Mouse (Mus musculus) forebrain, embryonic 15.5 days (tissue): ENCODE data around the gene Rnf214. TPM values are rescaled to one million over a fixed set of nuclear protein-coding genes. Genes with fewer than 3 reads are reported as not detected.

ENCODE experiments used
- ATAC-seq: fragments of 200-750 bp; cut with Nextera tagmentation; replicated peaks from 2 replicates; pipeline ENCODE4 v1.8.0; 2017; ENCODE audit warnings: mild to moderate bottlenecking, moderate TSS enrichment, moderate library complexity
- H3K27ac ChIP-seq: fragments of 300-500 bp; sonication (generic); replicated peaks from 2 replicates; pipeline ENCODE4 v1.5.1; 2015; ENCODE audit warnings: mild to moderate bottlenecking, inconsistent platforms
- H3K27me3 ChIP-seq: fragments of 300-500 bp; sonication (generic); 2 replicates; pipeline ENCODE4 v1.6.1; 2015; ENCODE audit warnings: inconsistent platforms
- H3K36me3 ChIP-seq: fragments of 300-500 bp; sonication (generic); 2 replicates; pipeline ENCODE4 v1.6.1; 2015; ENCODE audit warnings: mild to moderate bottlenecking, inconsistent platforms
- H3K4me1 ChIP-seq: fragments of 300-500 bp; sonication (generic); 2 replicates; pipeline ENCODE4 v1.6.1; 2015; ENCODE audit warnings: inconsistent platforms
- H3K4me2 ChIP-seq: fragments of 300-500 bp; sonication (generic); replicated peaks from 2 replicates; pipeline ENCODE4 v1.6.1; 2015; ENCODE audit warnings: mild to moderate bottlenecking, inconsistent platforms
- H3K4me3 ChIP-seq: fragments of 300-500 bp; sonication (generic); 2 replicates; pipeline ENCODE4 v1.5.1; 2015; ENCODE audit warnings: mild to moderate bottlenecking, inconsistent platforms
- H3K9ac ChIP-seq: fragments of 300-500 bp; sonication (generic); replicated peaks from 2 replicates; pipeline ENCODE4 v1.6.1; 2015; ENCODE audit warnings: mild to moderate bottlenecking, inconsistent platforms
- H3K9me3 ChIP-seq: fragments of 300-500 bp; sonication (generic); 2 replicates; pipeline ENCODE4 v1.6.1; 2016; ENCODE audit warnings: inconsistent platforms
- WGBS: fragments of 180-500 bp; shearing (Covaris S2); methylation state at CpG from one replicate; pipeline ENCODE4 v1.1.7; 2015; ENCODE audit warnings: mixed read lengths; 5-methylcytosine and 5-hydroxymethylcytosine counted together
- polyA plus RNA-seq: library from polyadenylated mRNA; unstranded; fragments of >200 nt; fragmentation: Nextera tagmentation; extraction: Ambion mirVana; gene quantifications from 2 replicates; pipeline ENCODE4 v1.2.1, GENCODE M21; 2015

The Rnf214 gene
- polyA plus RNA-seq, 1 experiment from 2014 or later = 96.9 TPM

GRCm38 (mm10) chr9:45929285-45929684 lies 22.6 kb upstream of the Rnf214 start:
- H3K9ac ChIP-seq = no peak overlapping the region
- peaks cover 6% of the 10 kb centered on the region for H3K4me1 ChIP-seq
- H3K27ac ChIP-seq = no peak overlapping the region
- peaks cover 63% of the 10 kb centered on the region for H3K36me3 ChIP-seq
- H3K27me3 ChIP-seq = no peaks in the 10 kb centered on the region
- H3K9me3 ChIP-seq = no peaks in the 10 kb centered on the region
- no peak overlapping the region for H3K4me2 ChIP-seq
- no peak for ATAC-seq
- H3K4me3 ChIP-seq = no peak overlapping the region
- WGBS = 87% methylated on average over 5 of the region's 5 CpGs

GRCm38 (mm10) chr9:45919895-45920294 lies 13.2 kb upstream of the Rnf214 start:
- no peak overlapping the region for H3K4me3 ChIP-seq
- no peak overlapping the region for H3K9ac ChIP-seq
- H3K27ac ChIP-seq = no peak overlapping the region
- no peak overlapping the region for H3K4me2 ChIP-seq
- ATAC-seq = no peak
- H3K9me3 ChIP-seq = no peaks in the 10 kb centered on the region
- peaks cover 73% of the 10 kb centered on the region for H3K36me3 ChIP-seq
- H3K4me1 ChIP-seq = no peaks in the 10 kb centered on the region
- H3K27me3 ChIP-seq = no peaks in the 10 kb centered on the region
- WGBS = 41% methylated on average over 1 of the region's 1 CpGs

GRCm38 (mm10) chr9:45917041-45917934 lies 10.6 kb upstream of the Rnf214 start:
- Histone ChIP-seq H3K27ac (no peak overlapping the region), H3K4me1 (no peaks in the 10 kb centered on the region), H3K9ac (no peak overlapping the region), H3K4me3 (no peak overlapping the region), H3K36me3 (peaks cover 86% of the 10 kb centered on the region), H3K4me2 (no peak overlapping the region), H3K27me3 (no peaks in the 10 kb centered on the region), H3K9me3 (no peaks in the 10 kb centered on the region)
- WGBS = 55% methylated on average over 5 of the region's 5 CpGs
- ATAC-seq = no peak

- Histone ChIP-seq H3K9ac (no peak overlapping the region), H3K9me3 (no peaks in the 10 kb centered on the region), H3K4me3 (no peak overlapping the region), H3K27ac (no peak overlapping the region), H3K4me2 (no peak overlapping the region), H3K4me1 (no peaks in the 10 kb centered on the region), H3K27me3 (no peaks in the 10 kb centered on the region), H3K36me3 (peaks cover 91% of the 10 kb centered on the region)
- WGBS = 93% methylated on average over 2 of the region's 2 CpGs
- no peak for ATAC-seq
Observed at GRCm38 (mm10) chr9:45915659-45916058, 8.9 kb upstream of the Rnf214 start.

GRCm38 (mm10) chr9:45911673-45912072 lies 5.0 kb upstream of the Rnf214 start:
- Histone ChIP-seq H3K9ac (no peak overlapping the region), H3K27ac (no peak overlapping the region), H3K4me1 (peaks cover 10% of the 10 kb centered on the region), H3K9me3 (no peaks in the 10 kb centered on the region), H3K4me3 (no peak overlapping the region), H3K4me2 (no peak overlapping the region), H3K36me3 (peaks cover 74% of the 10 kb centered on the region), H3K27me3 (no peaks in the 10 kb centered on the region)
- 68% methylated on average over 1 of the region's 1 CpGs for WGBS
- no peak for ATAC-seq

GRCm38 (mm10) chr9:45910995-45911394 lies 4.3 kb upstream of the Rnf214 start:
- H3K4me3 ChIP-seq = no peak overlapping the region
- 94% methylated on average over 3 of the region's 3 CpGs for WGBS
- no peak overlapping the region for H3K9ac ChIP-seq
- no peaks in the 10 kb centered on the region for H3K9me3 ChIP-seq
- peaks cover 10% of the 10 kb centered on the region for H3K4me1 ChIP-seq
- peaks cover 68% of the 10 kb centered on the region for H3K36me3 ChIP-seq
- no peaks in the 10 kb centered on the region for H3K27me3 ChIP-seq
- no peak overlapping the region for H3K27ac ChIP-seq
- no peak for ATAC-seq
- H3K4me2 ChIP-seq = no peak overlapping the region

- peak overlapping the region; percentile 95 for H3K27ac ChIP-seq
- peaks cover 25% of the 10 kb centered on the region for H3K4me1 ChIP-seq
- H3K9ac ChIP-seq = peak overlapping the region; percentile 94
- WGBS = under 1% methylated on average over 19 of the region's 19 CpGs
- H3K4me3 ChIP-seq = peak overlapping the region; percentile 85
- no peaks in the 10 kb centered on the region for H3K9me3 ChIP-seq
- H3K4me2 ChIP-seq = peak overlapping the region; percentile 78
- peak; percentile 41 for ATAC-seq
- H3K27me3 ChIP-seq = no peaks in the 10 kb centered on the region
- peaks cover 38% of the 10 kb centered on the region for H3K36me3 ChIP-seq
Observed at GRCm38 (mm10) chr9:45907078-45907428, 342 bp upstream of the Rnf214 start.

GRCm38 (mm10) chr9:45905811-45906237 lies 887 bp downstream of the Rnf214 start:
- Histone ChIP-seq H3K27me3 (no peaks in the 10 kb centered on the region), H3K4me1 (peaks cover 25% of the 10 kb centered on the region), H3K9ac (peak overlapping the region; percentile 94), H3K36me3 (peaks cover 32% of the 10 kb centered on the region), H3K4me2 (peak overlapping the region; percentile 78), H3K27ac (peak overlapping the region; percentile 95), H3K4me3 (peak overlapping the region; percentile 85), H3K9me3 (no peaks in the 10 kb centered on the region)
- WGBS = under 1% methylated on average over 19 of the region's 27 CpGs
- ATAC-seq = peak; percentile 59

GRCm38 (mm10) chr9:45905196-45905595 lies 1.5 kb downstream of the Rnf214 start:
- H3K9ac ChIP-seq = peak overlapping the region; percentile 94
- H3K4me2 ChIP-seq = peak overlapping the region; percentile 78
- peak overlapping the region; percentile 95; the same call in 1 of the 2 replicates for H3K27ac ChIP-seq
- no peaks in the 10 kb centered on the region for H3K9me3 ChIP-seq
- peaks cover 25% of the 10 kb centered on the region for H3K4me1 ChIP-seq
- H3K36me3 ChIP-seq = peaks cover 31% of the 10 kb centered on the region
- no peaks in the 10 kb centered on the region for H3K27me3 ChIP-seq
- ATAC-seq = no peak
- WGBS = 63% methylated on average over 4 of the region's 4 CpGs
- peak overlapping the region; percentile 85 for H3K4me3 ChIP-seq

GRCm38 (mm10) chr9:45893681-45894080 lies 13.0 kb downstream of the Rnf214 start:
- no peak overlapping the region for H3K4me3 ChIP-seq
- no peak overlapping the region for H3K27ac ChIP-seq
- no peak overlapping the region for H3K9ac ChIP-seq
- no peaks in the 10 kb centered on the region for H3K9me3 ChIP-seq
- no peak overlapping the region for H3K4me2 ChIP-seq
- no peaks in the 10 kb centered on the region for H3K27me3 ChIP-seq
- no peaks in the 10 kb centered on the region for H3K4me1 ChIP-seq
- H3K36me3 ChIP-seq = peaks cover 90% of the 10 kb centered on the region
- no peak for ATAC-seq

- no peak overlapping the region for H3K27ac ChIP-seq
- no peaks in the 10 kb centered on the region for H3K4me1 ChIP-seq
- peaks cover 62% of the 10 kb centered on the region for H3K36me3 ChIP-seq
- WGBS = 73% methylated on average over 2 of the region's 2 CpGs
- H3K4me2 ChIP-seq = no peak overlapping the region
- no peak for ATAC-seq
- no peaks in the 10 kb centered on the region for H3K9me3 ChIP-seq
- no peaks in the 10 kb centered on the region for H3K27me3 ChIP-seq
- no peak overlapping the region for H3K4me3 ChIP-seq
- H3K9ac ChIP-seq = no peak overlapping the region
Observed at GRCm38 (mm10) chr9:45877928-45878327, 28.8 kb downstream of the Rnf214 start.

- H3K4me3 ChIP-seq = no peak overlapping the region
- no peak overlapping the region for H3K4me2 ChIP-seq
- H3K9me3 ChIP-seq = no peaks in the 10 kb centered on the region
- H3K27me3 ChIP-seq = no peaks in the 10 kb centered on the region
- H3K36me3 ChIP-seq = peaks cover 90% of the 10 kb centered on the region
- H3K4me1 ChIP-seq = no peaks in the 10 kb centered on the region
- no peak for ATAC-seq
- WGBS = 91% methylated on average over 3 of the region's 3 CpGs
- no peak overlapping the region for H3K27ac ChIP-seq
- H3K9ac ChIP-seq = no peak overlapping the region
Observed at GRCm38 (mm10) chr9:45870265-45870664, 36.4 kb downstream of the Rnf214 start.

GRCm38 (mm10) chr9:45869181-45869580 lies 37.5 kb downstream of the Rnf214 start:
- H3K36me3 ChIP-seq = peaks cover 94% of the 10 kb centered on the region
- 94% methylated on average over 3 of the region's 3 CpGs for WGBS
- H3K4me1 ChIP-seq = no peaks in the 10 kb centered on the region
- H3K9me3 ChIP-seq = no peaks in the 10 kb centered on the region
- no peak overlapping the region for H3K9ac ChIP-seq
- no peaks in the 10 kb centered on the region for H3K27me3 ChIP-seq
- ATAC-seq = no peak
- no peak overlapping the region for H3K4me2 ChIP-seq
- no peak overlapping the region for H3K4me3 ChIP-seq
- H3K27ac ChIP-seq = no peak overlapping the region
